Mouse (Mus musculus): Measurements from ENCODE around the gene Mpz. TPM values are rescaled to one million over a fixed set of nuclear protein-coding genes. Genes with fewer than 3 reads are reported as not detected.

Mpz gene
- 100 to 1,000 TPM in 1 of 2 experiments, 10 to 100 TPM in 1; 99.1 to 120 TPM for total RNA-seq (2021)
- long read RNA-seq, experiment 1, transcript Mpz-202 (6 exons, 1,278 nt) = major isoform, 14 of 356 reads
- long read RNA-seq, experiment 1, partial matches to known transcripts = 340 of 356 reads
- long read RNA-seq, experiment 1, other reads (novel, unspliced or antisense) = 0 of 356 reads
- long read RNA-seq, experiment 2, transcript Mpz-202 (6 exons, 1,278 nt) = major isoform, 7 of 74 reads
- long read RNA-seq, experiment 2, partial matches to known transcripts = 3 of 74 reads
- long read RNA-seq, experiment 2, other reads (novel, unspliced or antisense) = 64 of 74 reads

GRCm38 (mm10) chr1:171149974-171150760, at the start of gene Mpz, which contains the start of gene Sdhc:
TSS of gene Mpz (plus strand) at chr1:171150711.
TSS of gene Sdhc (minus strand) at chr1:171150603.
- peak; percentile 93 for DNase-seq

- no peak for DNase-seq
Observed at GRCm38 (mm10) chr1:171101033-171101432, 49.5 kb upstream of the Mpz start.

- peak; percentile 79 for DNase-seq
Observed at GRCm38 (mm10) chr1:171101733-171102546, 48.6 kb upstream of the Mpz start.

GRCm38 (mm10) chr1:171102547-171103177, 47.8 kb upstream of the Mpz start:
- peak; percentile 76 for DNase-seq

- DNase-seq = no peak
Observed at GRCm38 (mm10) chr1:171103179-171103840, 47.2 kb upstream of the Mpz start.

- DNase-seq = no peak
Observed at GRCm38 (mm10) chr1:171105226-171105625, 45.3 kb upstream of the Mpz start.

GRCm38 (mm10) chr1:171109620-171110019, 40.9 kb upstream of the Mpz start:
- no peak for DNase-seq

GRCm38 (mm10) chr1:171110659-171111019, 39.9 kb upstream of the Mpz start:
- peak; percentile 13 for DNase-seq

GRCm38 (mm10) chr1:171111020-171111780, 39.3 kb upstream of the Mpz start:
- DNase-seq = peak; percentile 87

GRCm38 (mm10) chr1:171111781-171112575, 38.5 kb upstream of the Mpz start:
- DNase-seq = no peak

- DNase-seq = no peak
Observed at GRCm38 (mm10) chr1:171112986-171113385, 37.5 kb upstream of the Mpz start.

- DNase-seq = peak; percentile 86
Observed at GRCm38 (mm10) chr1:171113873-171114299, 36.6 kb upstream of the Mpz start, which contains the start of gene Cfap126. TSS of gene Cfap126 (plus strand) at chr1:171113918.

- no peak for DNase-seq
Observed at GRCm38 (mm10) chr1:171116280-171116679, 34.2 kb upstream of the Mpz start.

GRCm38 (mm10) chr1:171118269-171118684, 32.2 kb upstream of the Mpz start:
- DNase-seq = peak; percentile 50

- no peak for DNase-seq
Observed at GRCm38 (mm10) chr1:171118996-171119395, 31.5 kb upstream of the Mpz start.

- no peak for DNase-seq
Observed at GRCm38 (mm10) chr1:171119405-171119804, 31.1 kb upstream of the Mpz start.

- DNase-seq = no peak
Observed at GRCm38 (mm10) chr1:171120893-171121292, 29.6 kb upstream of the Mpz start.

GRCm38 (mm10) chr1:171121839-171122238, 28.7 kb upstream of the Mpz start:
- DNase-seq = no peak

- DNase-seq = no peak
Observed at GRCm38 (mm10) chr1:171122932-171123331, 27.6 kb upstream of the Mpz start.

GRCm38 (mm10) chr1:171124398-171124797, 26.1 kb upstream of the Mpz start:
- DNase-seq = no peak
